Mouse (Mus musculus): Measurements from ENCODE around the gene Tmem138. TPM values are rescaled to one million over a fixed set of nuclear protein-coding genes. Genes with fewer than 3 reads are reported as not detected.
A peak's percentile ranks its signal among the peaks of the same experiment; 100 is the strongest.

Tmem138 gene
- 13.0 and 15.0 TPM in 2 replicates for polyA plus RNA-seq (2012; rRNA removed)

- Histone ChIP-seq H3K4me3 (replicated peaks; ENCODE audit: insufficient read depth, low read depth, low read length) (peak within 1 kb of the TSS; percentile 98), H3K27me3 (ENCODE audit: control insufficient read depth, insufficient read depth, low read length) (no peaks in the 10 kb centered on the region), H3K27ac (ENCODE audit: insufficient read depth, low read length) (peak within 1 kb of the TSS; percentile 93), H3K4me1 (ENCODE audit: control insufficient read depth, insufficient read depth, low read length) (no peaks in the 10 kb centered on the region)
- TF ChIP-seq POLR2A (IDR thresholded peaks at IDR 0.05; ENCODE audit: borderline replicate concordance, insufficient read depth, low read length) (peak; percentile 48; the same call in 1 of the 2 replicates), CTCF (IDR thresholded peaks at IDR 0.05; ENCODE audit: borderline replicate concordance, insufficient read depth, low read depth, low read length) (peak; percentile 44; the same call in 1 of the 2 replicates)
- WGBS, result 1% methylated on average over 44 of the region's 44 CpGs
- DNase-seq, result peak; percentile 93 to 95
Measured at GRCm38 (mm10) chr19:10576690-10577561, at the start of gene Tmem138, which contains the start of gene Cyb561a3. Gene Tmem138 (minus strand): TSS chr19:10577362. Gene Cyb561a3 (plus strand): TSS chr19:10577172.

DNA sequence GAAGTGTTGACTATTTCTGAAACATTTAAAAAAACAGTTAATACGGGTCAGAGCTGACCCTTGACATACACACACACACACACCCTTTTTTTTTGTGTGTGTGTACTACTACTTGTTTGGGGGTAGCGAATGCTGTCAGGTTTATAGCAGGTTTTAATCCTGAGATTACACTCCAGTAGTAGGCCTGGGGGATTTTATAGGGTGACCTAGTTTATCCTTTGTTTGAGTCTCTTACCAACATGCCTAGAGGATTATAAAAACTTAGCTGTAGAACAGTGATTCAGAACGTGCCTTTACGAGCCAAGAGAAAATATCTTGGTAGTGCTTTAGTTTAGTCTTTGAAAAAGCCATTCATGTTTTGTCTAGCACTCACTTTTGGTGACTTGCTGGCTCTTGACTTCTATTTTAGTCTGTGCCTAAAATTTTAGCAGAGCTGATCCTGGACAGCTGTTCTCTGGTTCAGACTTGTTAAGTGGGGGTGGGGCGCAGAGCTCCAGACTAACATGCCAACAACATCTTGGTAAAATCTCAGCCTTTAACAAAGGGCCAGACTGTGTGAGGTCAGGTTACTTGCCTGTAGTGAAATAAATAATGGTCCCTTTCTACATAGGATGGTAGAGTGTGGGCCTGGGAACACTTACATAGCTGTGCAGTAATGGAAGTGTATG lies 31.5 kb upstream of the Tmem138 start:
- Histone ChIP-seq H3K4me3 (replicated peaks; ENCODE audit: insufficient read depth, low read depth, low read length) (no peak overlapping the region), H3K27me3 (ENCODE audit: control insufficient read depth, insufficient read depth, low read length) (no peaks in the 10 kb centered on the region), H3K4me1 (ENCODE audit: control insufficient read depth, insufficient read depth, low read length) (peaks cover 4% of the 10 kb centered on the region; the same call in 1 of the 2 replicates), H3K27ac (ENCODE audit: insufficient read depth, low read length) (no peak overlapping the region)
- DNase-seq, result no peak
- no peak for TF ChIP-seq CTCF (IDR thresholded peaks at IDR 0.05; ENCODE audit: borderline replicate concordance, insufficient read depth, low read depth, low read length)
- TF ChIP-seq POLR2A (IDR thresholded peaks at IDR 0.05; ENCODE audit: borderline replicate concordance, insufficient read depth, low read length), result no peak
- WGBS, result 89% methylated on average over 5 of the region's 5 CpGs

DNA sequence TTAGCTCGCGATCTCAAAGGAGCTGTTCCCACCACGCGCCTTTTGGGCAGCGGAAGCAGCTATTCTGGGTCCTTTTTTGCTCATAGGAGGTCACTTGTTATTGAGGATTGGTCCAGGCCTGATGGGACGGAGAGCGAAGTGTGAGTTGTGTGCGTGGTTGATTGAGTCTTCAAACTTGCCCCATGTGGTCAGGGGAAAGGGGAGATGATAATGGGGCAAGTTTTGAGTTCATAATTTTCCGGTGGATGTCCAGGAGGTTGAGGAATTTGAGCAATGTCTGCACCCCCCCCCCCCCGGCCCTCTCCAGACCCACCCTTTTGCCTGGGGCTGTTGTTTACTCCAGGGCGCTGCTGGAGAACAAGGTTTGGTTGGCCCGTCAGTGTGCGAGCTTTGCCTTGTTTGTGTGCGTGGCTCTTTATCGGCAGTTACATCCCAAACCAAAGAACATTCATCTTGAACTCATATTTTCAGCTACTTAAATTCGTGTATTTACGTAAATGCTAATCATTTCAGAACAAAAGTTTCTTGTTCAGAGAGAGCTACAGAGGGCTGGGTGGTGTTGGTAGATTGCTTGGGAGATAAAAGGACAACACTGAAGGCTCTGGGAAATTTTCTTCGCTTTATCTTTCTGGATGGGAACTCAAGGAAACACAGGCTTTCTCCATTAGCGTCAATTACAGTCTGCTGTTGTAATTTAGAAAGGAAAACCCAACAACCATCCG lies 28.9 kb upstream of the Tmem138 start:
- peak overlapping the region; percentile 11; the same call in 1 of the 2 replicates for H3K27ac ChIP-seq (ENCODE audit: insufficient read depth, low read length)
- no peak for DNase-seq
- 8% methylated on average over 20 of the region's 20 CpGs for WGBS
- H3K4me1 ChIP-seq (ENCODE audit: control insufficient read depth, insufficient read depth, low read length), result peaks cover 8% of the 10 kb centered on the region; the same call in 1 of the 2 replicates
- H3K27me3 ChIP-seq (ENCODE audit: control insufficient read depth, insufficient read depth, low read length), result no peaks in the 10 kb centered on the region
- TF ChIP-seq CTCF (IDR thresholded peaks at IDR 0.05; ENCODE audit: borderline replicate concordance, insufficient read depth, low read depth, low read length), result no peak
- no peak for TF ChIP-seq POLR2A (IDR thresholded peaks at IDR 0.05; ENCODE audit: borderline replicate concordance, insufficient read depth, low read length)
- peak overlapping the region; percentile 82 for H3K4me3 ChIP-seq (replicated peaks; ENCODE audit: insufficient read depth, low read depth, low read length)

DNA sequence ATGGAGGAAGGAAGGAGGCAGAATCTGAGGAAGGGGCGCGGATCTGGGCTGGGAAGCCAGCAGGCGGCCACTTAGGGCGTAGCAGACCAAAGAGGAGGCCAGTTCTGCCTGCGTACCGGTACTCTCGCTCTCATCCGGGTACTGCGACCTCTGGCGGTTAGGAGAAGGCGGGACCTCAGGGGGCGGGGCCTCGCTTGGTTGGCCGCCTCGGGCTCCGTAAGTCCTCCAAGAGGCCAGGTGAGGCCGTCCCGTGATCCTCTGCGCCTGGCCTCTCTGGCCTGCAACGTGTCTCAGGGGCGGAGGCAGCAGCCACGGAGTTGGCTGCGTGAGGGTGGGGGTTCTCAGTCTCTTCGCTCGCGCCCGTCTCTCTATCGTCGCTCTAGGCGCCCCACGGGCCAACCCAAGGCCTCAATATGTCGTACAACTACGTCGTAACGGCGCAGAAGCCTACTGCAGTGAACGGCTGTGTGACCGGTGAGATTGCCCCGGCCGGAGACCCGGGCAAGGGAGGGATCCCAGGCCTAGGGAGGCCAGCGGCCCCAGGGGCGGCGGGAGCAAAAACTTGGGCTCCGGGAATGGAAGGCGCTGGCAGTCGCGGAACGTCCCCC lies 28.2 kb upstream of the Tmem138 start, which contains the start of the genes Ddb1 and Tkfc:
Gene Ddb1, plus strand, starts transcription at position 35 of the 608 bp plus-strand sequence.
Gene Tkfc, minus strand, starts transcription at position 362 of the 608 bp plus-strand sequence.
- WGBS, result under 1% methylated on average over 49 of the region's 49 CpGs

GRCm38 (mm10) chr19:10604534-10604933 lies 27.4 kb upstream of the Tmem138 start:
- DNase-seq, result no peak
- TF ChIP-seq CTCF (IDR thresholded peaks at IDR 0.05; ENCODE audit: borderline replicate concordance, insufficient read depth, low read depth, low read length) (no peak), POLR2A (IDR thresholded peaks at IDR 0.05; ENCODE audit: borderline replicate concordance, insufficient read depth, low read length) (no peak)
- no peaks in the 10 kb centered on the region for H3K27me3 ChIP-seq (ENCODE audit: control insufficient read depth, insufficient read depth, low read length)
- WGBS, result 57% methylated on average over 3 of the region's 3 CpGs
- peak overlapping the region; percentile 83 for H3K27ac ChIP-seq (ENCODE audit: insufficient read depth, low read length)
- H3K4me3 ChIP-seq (replicated peaks; ENCODE audit: insufficient read depth, low read depth, low read length), result peak overlapping the region; percentile 86
- peaks cover 8% of the 10 kb centered on the region; the same call in 1 of the 2 replicates for H3K4me1 ChIP-seq (ENCODE audit: control insufficient read depth, insufficient read depth, low read length)

More for the DNA sequence above, 28.2 kb upstream of the Tmem138 start, which contains the start of the genes Ddb1 and Tkfc:
- Histone ChIP-seq H3K4me1 (ENCODE audit: control insufficient read depth, insufficient read depth, low read length) (peaks cover 8% of the 10 kb centered on the region; the same call in 1 of the 2 replicates), H3K27ac (ENCODE audit: insufficient read depth, low read length) (peak within 1 kb of the TSS; percentile 83), H3K27me3 (ENCODE audit: control insufficient read depth, insufficient read depth, low read length) (no peaks in the 10 kb centered on the region), H3K4me3 (replicated peaks; ENCODE audit: insufficient read depth, low read depth, low read length) (peak within 1 kb of the TSS; percentile 86)
- peak; percentile 99 for DNase-seq
- peak; percentile 96 for TF ChIP-seq POLR2A (IDR thresholded peaks at IDR 0.05; ENCODE audit: borderline replicate concordance, insufficient read depth, low read length)
- peak; percentile 35; the same call in 1 of the 2 replicates for TF ChIP-seq CTCF (IDR thresholded peaks at IDR 0.05; ENCODE audit: borderline replicate concordance, insufficient read depth, low read depth, low read length)

DNA sequence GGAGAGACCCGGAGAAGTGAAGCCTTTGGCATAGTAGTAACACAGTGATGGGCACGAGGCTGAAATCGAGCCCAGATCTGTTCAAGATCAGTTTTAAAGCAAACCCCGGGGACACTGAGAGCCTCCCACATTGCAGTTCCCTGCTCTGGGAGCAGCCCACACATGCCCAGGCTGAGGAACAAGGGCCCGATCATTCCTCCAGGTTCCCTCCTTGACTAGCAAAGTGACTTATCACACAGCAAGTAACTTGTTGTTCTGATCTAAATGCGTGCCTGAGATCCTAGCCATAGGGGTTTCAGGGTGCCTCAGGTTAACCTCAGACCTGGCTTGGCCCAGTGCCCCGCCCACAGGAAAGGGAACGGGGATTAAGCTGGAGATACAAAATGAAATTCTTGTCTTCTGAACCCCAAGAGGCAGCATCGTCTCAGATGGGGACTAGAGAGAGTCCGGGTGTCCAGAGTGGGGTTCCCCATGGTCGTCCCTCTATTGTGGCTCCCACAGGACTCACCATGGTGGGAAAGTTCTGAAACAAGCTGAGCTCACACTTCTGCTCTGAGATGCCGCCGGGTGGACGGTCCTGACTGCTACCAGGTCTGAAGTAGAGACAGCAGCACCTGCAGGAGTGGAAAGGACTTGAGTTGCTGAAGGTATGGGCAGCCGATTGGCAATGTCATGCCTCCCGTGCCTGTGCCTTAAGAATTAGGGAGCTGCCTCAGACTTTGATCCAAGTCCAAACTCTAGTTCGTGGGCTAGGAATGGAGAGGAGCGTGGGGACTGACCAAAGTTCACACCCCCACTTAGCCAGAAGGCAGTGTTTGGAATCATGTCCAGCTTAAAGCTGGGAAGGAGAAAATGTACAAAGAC lies 26.7 kb upstream of the Tmem138 start:
- TF ChIP-seq POLR2A (IDR thresholded peaks at IDR 0.05; ENCODE audit: borderline replicate concordance, insufficient read depth, low read length), result no peak

More for the DNA sequence above, 26.7 kb upstream of the Tmem138 start:
- DNase-seq, result peak; percentile 17 to 25
- Histone ChIP-seq H3K27ac (ENCODE audit: insufficient read depth, low read length) (peak overlapping the region; percentile 12; the same call in 1 of the 2 replicates), H3K27me3 (ENCODE audit: control insufficient read depth, insufficient read depth, low read length) (no peaks in the 10 kb centered on the region), H3K4me1 (ENCODE audit: control insufficient read depth, insufficient read depth, low read length) (peaks cover 8% of the 10 kb centered on the region; the same call in 1 of the 2 replicates), H3K4me3 (replicated peaks; ENCODE audit: insufficient read depth, low read depth, low read length) (no peak overlapping the region)
- 84% methylated on average over 18 of the region's 18 CpGs for WGBS

All from cerebellum, adult 2 months (tissue).